Mouse (Mus musculus) hindbrain, embryonic 11.5 days (tissue): Measurements from ENCODE around the gene Irx5. TPM values are rescaled to one million over a fixed set of nuclear protein-coding genes. Genes with fewer than 3 reads are reported as not detected.

Experiments
- ATAC-seq: fragments of 200-750 bp; cut with Nextera tagmentation; 2 replicates; pipeline ENCODE4 v1.8.0; 2017; ENCODE audit warnings: mild to moderate bottlenecking, moderate TSS enrichment, moderate library complexity; ENCODE audit not compliant: low FRiP score
- DNase-seq: peaks from one replicate; pipeline ENCODE4 v3.0.0-alpha.2; 2015; ENCODE audit warnings: low spot score
- H3K27ac ChIP-seq: fragments of 300-500 bp; sonication (generic); 2 replicates; pipeline ENCODE4 v1.5.1; 2014; ENCODE audit warnings: mild to moderate bottlenecking, low read depth, low read length
- H3K27me3 ChIP-seq: fragments of 300-500 bp; sonication (generic); 2 replicates; pipeline ENCODE4 v1.6.1; 2014; ENCODE audit warnings: mild to moderate bottlenecking, low read length, moderate library complexity, mixed read lengths; ENCODE audit not compliant: control insufficient read depth, insufficient read depth
- H3K36me3 ChIP-seq: fragments of 300-500 bp; sonication (generic); 2 replicates; pipeline ENCODE4 v1.6.1; 2014; ENCODE audit warnings: mild to moderate bottlenecking, low read length, moderate library complexity, mixed read lengths; ENCODE audit not compliant: control insufficient read depth, insufficient read depth
- H3K4me1 ChIP-seq: fragments of 300-500 bp; sonication (generic); replicated peaks from 2 replicates; pipeline ENCODE4 v1.6.1; 2014; ENCODE audit warnings: low read length, mixed read lengths; ENCODE audit not compliant: control insufficient read depth, insufficient read depth
- H3K4me2 ChIP-seq: fragments of 300-500 bp; sonication (generic); replicated peaks from 2 replicates; pipeline ENCODE4 v1.6.1; 2014; ENCODE audit warnings: mild to moderate bottlenecking, low read depth, low read length
- H3K4me3 ChIP-seq: fragments of 300-500 bp; sonication (generic); 2 replicates; pipeline ENCODE4 v1.5.1; 2014; ENCODE audit warnings: low read depth, low read length
- H3K9ac ChIP-seq: fragments of 300-500 bp; sonication (generic); 2 replicates; pipeline ENCODE4 v1.6.1; 2014; ENCODE audit warnings: low read depth, low read length
- H3K9me3 ChIP-seq: fragments of 300-500 bp; sonication (generic); 2 replicates; pipeline ENCODE4 v1.6.1; 2016; ENCODE audit warnings: low read length; ENCODE audit not compliant: control insufficient read depth
- WGBS: fragments of 180-500 bp; shearing (Covaris S2); extraction: QIAGEN DNeasy Blood & Tissue Kit; methylation state at CpG from one replicate; pipeline ENCODE4 v1.1.7; 2014; 5-methylcytosine and 5-hydroxymethylcytosine counted together
- polyA plus RNA-seq: library from polyadenylated mRNA; unstranded; fragments of >200 nt; fragmentation: Nextera tagmentation; extraction: Ambion mirVana; gene quantifications from 2 replicates; pipeline ENCODE4 v1.2.1, GENCODE M21; 2014

Gene Irx5
- polyA plus RNA-seq, 1 experiment from 2014 or later = 23.2 TPM

DNA sequence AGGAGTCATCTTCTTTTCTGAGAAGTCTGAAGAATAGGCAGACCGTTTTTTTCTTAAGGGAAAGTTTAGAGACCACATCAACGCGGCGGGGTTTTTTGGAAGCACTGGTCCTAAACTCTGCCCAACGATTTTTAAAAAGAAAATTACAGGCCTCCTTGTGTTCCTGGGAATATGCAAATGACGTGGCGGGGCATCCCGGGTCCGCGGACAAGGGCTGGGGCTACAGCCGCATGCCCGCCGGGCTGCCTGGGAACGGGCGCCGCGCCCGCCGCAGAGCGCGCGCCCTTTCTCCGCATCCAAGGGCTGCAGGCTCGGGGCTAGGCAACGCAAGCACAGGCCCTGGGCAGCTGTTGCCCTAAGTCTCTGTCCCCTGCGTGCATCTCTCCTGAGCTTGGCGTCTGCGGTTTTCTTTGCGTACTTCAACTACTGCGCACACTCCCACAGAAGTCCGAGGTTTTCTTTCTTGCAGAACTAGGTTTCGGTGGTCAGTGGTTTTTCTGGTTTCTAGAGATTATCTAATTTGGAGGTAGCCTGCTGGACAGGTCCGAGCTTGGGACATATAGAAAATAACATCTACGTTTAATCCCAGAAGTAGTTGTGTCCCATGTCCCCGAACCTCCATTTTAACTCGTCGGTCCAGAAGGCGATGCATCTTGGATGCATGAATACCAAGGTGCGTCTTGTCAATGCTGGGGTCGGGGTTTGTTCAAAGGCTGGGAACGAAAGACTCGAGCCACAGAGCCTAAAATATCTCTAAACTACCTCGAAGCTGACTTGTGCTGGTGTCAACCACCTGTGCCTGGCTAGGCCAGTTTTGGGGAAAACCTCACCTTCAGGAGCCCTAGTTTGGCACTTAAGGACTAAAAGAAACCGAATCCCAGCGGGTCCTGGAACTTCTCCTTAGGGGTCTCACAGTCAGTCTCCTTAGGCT, 6.1 kb downstream of the Irx5 start:
- peak overlapping the region; percentile 73 for H3K4me2 ChIP-seq
- 0 out of 2 replicates have a peak, but pooled peaks cover 3% of the 10 kb centered on the region for H3K36me3 ChIP-seq
- peaks cover 16% of the 10 kb centered on the region for H3K27me3 ChIP-seq
- H3K9ac ChIP-seq = peak overlapping the region; percentile 66
- peak overlapping the region; percentile 38 for H3K4me3 ChIP-seq
- ATAC-seq (0 out of 2 replicates have a peak, but pooled peaks have one; percentile 20), DNase-seq (peak; percentile 77)
- peaks cover 8% of the 10 kb centered on the region for H3K4me1 ChIP-seq
- 4% methylated on average over 42 of the region's 45 CpGs for WGBS
- H3K27ac ChIP-seq = peak overlapping the region; percentile 87
- no peaks in the 10 kb centered on the region for H3K9me3 ChIP-seq

- Histone ChIP-seq H3K9me3 (no peaks in the 10 kb centered on the region), H3K36me3 (0 out of 2 replicates have a peak, but pooled peaks cover 3% of the 10 kb centered on the region), H3K4me3 (peak overlapping the region; percentile 38), H3K9ac (peak overlapping the region; percentile 66), H3K27me3 (peaks cover 19% of the 10 kb centered on the region), H3K4me2 (peak overlapping the region; percentile 73), H3K27ac (peak overlapping the region; percentile 87), H3K4me1 (peaks cover 8% of the 10 kb centered on the region)
- ATAC-seq (no peak), DNase-seq (peak; percentile 87)
- 6% methylated on average over 20 of the region's 20 CpGs for WGBS
Observed at GRCm38 (mm10) chr8:92364148-92364775, 6.8 kb downstream of the Irx5 start.

GRCm38 (mm10) chr8:92364776-92365240, 7.4 kb downstream of the Irx5 start:
- Histone ChIP-seq H3K4me3 (peak overlapping the region; percentile 38), H3K9ac (peak overlapping the region; percentile 66), H3K9me3 (no peaks in the 10 kb centered on the region), H3K27me3 (peaks cover 19% of the 10 kb centered on the region), H3K4me1 (peaks cover 8% of the 10 kb centered on the region), H3K36me3 (0 out of 2 replicates have a peak, but pooled peaks cover 3% of the 10 kb centered on the region), H3K27ac (peak overlapping the region; percentile 87), H3K4me2 (peak overlapping the region; percentile 73)
- ATAC-seq (no peak), DNase-seq (no peak)
- 17% methylated on average over 20 of the region's 20 CpGs for WGBS

DNA sequence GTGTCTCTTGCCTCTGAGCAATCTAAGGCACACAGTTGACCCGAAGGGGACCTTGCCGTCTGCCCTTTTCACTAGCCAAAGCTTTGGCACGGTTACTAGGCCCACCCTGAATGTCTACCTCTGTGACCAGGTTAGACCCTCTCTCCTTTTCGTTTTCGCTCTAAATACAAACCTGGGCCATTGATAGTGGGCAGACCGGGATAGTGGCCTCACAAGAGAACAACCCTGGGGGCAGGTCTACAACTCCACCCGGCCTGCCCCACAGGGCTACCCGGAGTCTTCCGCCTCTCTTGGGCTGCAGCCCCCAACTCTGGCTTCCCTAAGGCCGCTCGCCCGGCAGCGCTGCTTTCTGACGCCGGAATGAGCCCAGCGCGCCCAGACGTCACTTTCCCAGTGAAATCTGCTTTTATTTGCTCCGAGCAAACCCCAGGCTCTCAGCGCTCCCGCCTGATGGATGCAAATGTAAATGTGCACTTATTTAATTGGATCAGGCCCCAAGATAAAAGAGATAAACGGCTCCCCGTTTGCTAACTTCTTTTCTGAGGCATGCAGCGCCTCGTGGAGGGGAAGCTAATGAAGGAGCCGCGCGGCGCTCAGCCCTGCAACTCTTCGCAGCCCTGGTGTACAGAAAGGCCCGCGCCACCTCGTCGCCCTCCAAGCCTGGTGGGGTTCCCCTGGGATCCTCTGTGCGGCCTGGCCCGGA, 8.0 kb downstream of the Irx5 start:
- no peak for ATAC-seq
- Histone ChIP-seq H3K9me3 (no peaks in the 10 kb centered on the region), H3K4me1 (peaks cover 8% of the 10 kb centered on the region), H3K9ac (peak overlapping the region; percentile 66), H3K27ac (peak overlapping the region; percentile 73), H3K4me3 (peak overlapping the region; percentile 38), H3K36me3 (no peaks in the 10 kb centered on the region), H3K27me3 (peaks cover 19% of the 10 kb centered on the region), H3K4me2 (peak overlapping the region; percentile 73)
- 3% methylated on average over 36 of the region's 36 CpGs for WGBS
- peak; percentile 70 for DNase-seq

DNA sequence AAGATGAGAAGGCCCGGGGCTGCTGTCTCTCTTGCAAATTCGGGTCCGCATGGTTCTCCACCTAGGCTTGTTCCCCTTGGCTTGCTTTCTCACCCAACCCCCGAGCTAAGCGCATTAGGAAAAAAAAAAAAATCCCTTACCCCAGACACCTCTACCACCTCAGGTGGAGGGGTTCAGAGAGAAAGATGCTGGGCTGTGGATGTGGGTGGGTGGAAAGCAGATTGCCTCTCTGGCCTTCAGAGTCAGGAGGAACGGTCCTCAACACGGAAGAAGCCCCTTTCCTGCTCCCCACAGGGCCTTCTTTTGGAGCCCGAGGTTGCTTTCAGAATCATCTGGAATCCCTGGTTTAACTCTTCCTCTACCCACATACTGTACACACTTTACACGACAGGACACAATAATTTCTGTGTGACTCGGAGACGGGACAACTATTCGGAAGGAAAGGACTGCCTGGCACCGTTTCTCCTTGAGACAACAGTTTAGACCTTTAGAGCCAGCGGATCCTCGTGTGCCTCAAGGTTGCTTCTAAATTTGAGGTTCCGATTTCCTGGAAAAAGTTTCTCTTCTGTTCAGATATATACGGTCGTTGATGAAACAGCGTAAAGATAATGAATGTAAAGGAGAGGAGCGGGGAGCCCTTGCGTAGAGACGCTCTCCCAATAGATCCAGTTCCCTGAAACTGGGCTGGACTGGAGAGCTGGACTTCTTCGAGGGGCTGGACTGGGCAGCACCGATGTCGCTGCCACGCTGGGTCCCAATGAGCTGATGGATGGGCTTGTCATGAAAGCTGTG, 8.7 kb downstream of the Irx5 start:
- Histone ChIP-seq H3K4me2 (peak overlapping the region; percentile 73), H3K9ac (peak overlapping the region; percentile 66; the same call in 1 of the 2 replicates), H3K27ac (peak overlapping the region; percentile 73; the same call in 1 of the 2 replicates), H3K36me3 (no peaks in the 10 kb centered on the region), H3K4me3 (peak overlapping the region; percentile 38), H3K9me3 (no peaks in the 10 kb centered on the region), H3K4me1 (peaks cover 8% of the 10 kb centered on the region), H3K27me3 (peaks cover 19% of the 10 kb centered on the region)
- ATAC-seq (peak; percentile 23), DNase-seq (peak; percentile 77)
- 9% methylated on average over 26 of the region's 26 CpGs for WGBS

DNA sequence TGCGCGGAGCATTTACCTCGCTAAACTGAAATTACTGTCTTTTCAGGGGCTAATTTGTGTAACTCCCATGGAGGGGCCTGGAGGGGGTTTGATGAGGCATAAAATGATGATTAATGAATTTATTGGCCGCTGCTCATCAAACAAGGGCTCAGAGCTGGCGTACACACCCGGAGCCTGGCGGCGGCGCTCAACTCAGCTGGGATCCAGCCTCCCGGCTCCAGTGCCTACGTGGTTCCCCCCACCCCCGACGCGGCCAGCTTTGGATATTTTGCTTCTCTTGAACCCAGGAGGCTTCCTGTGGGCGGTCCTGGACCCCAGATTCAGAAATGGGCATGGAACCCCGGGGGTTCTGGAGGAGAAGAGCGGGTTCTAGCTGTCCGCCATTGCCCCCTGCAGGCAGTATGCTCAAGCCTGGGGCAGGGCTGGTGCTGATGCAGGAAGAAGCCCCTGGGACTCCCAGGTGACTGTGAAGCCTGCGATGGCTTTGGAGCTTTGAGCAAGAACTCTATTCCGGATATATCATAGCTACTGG, 9.4 kb downstream of the Irx5 start:
- H3K9me3 ChIP-seq = no peaks in the 10 kb centered on the region
- peak overlapping the region; percentile 73 for H3K4me2 ChIP-seq
- no peak overlapping the region for H3K27ac ChIP-seq
- H3K9ac ChIP-seq = no peak overlapping the region
- peak; percentile 46 for ATAC-seq
- no peak for DNase-seq
- no peaks in the 10 kb centered on the region for H3K36me3 ChIP-seq
- 10% methylated on average over 20 of the region's 20 CpGs for WGBS
- peaks cover 19% of the 10 kb centered on the region for H3K27me3 ChIP-seq
- peaks cover 8% of the 10 kb centered on the region for H3K4me1 ChIP-seq
- no peak overlapping the region for H3K4me3 ChIP-seq

DNA sequence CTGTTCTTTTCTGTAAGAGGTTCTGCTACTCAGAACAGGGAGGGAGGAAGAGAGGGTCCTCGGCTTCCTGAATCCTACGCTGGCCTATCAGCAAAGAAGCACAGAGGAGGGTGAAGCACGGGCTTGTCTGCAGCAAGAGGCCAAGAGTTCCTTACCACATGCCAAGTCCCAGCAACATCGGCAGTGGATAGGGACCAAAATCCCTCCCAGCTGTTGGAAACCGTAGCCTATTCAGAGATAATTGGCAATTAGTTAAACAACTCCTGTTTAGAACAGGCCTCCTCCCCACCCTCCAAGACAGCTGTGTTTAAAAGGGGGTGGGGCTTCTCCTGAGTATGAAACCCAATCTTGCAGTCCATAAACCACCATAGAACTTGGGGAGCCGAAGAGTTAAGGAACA, 22.1 kb downstream of the Irx5 start:
- 59% methylated on average over 6 of the region's 6 CpGs for whole genome bisulfite sequencing
- Histone ChIP-seq H3K27ac (no peak overlapping the region), H3K4me1 (no peaks in the 10 kb centered on the region), H3K9me3 (no peaks in the 10 kb centered on the region), H3K9ac (no peak overlapping the region), H3K36me3 (no peaks in the 10 kb centered on the region), H3K4me3 (no peak overlapping the region), H3K27me3 (no peaks in the 10 kb centered on the region), H3K4me2 (no peak overlapping the region)
- DNase-seq (no peak), ATAC-seq (no peak)
